31 mouse cellular contexts compared by ENCODE assay signal in genomic region chr16:65470650-65471049, GRCm38 (mm10). TPM values are rescaled to one million over a fixed set of nuclear protein-coding genes. Genes with fewer than 3 reads are reported as not detected.
DNase-seq lines count a peak whose midpoint lies in the region; ATAC-seq and TF ChIP-seq lines count a peak whose summit lies in the region.
"Had no signal": no experiment of that assay in that cellular context is flagged by ENCODE, and none has a peak within 500 bp of the region (broad histone marks: within the 10 kb centered on the region; RNA-seq: fewer than 3 reads in every experiment).

No protein-coding gene starts in this region.

- H3K4me3 ChIP-seq in bone marrow macrophage, adult 2 months (ENCODE audit: insufficient read depth, low read length) = no peak overlapping the region
- no peak overlapping the region for H3K4me3 ChIP-seq in intestine, embryonic 16.5 days (ENCODE audit: low read length)
- H3K4me3 ChIP-seq: embryonic facial prominence, embryonic 15.5 days; forebrain, embryonic 15.5 days; heart, adult 2 months; heart, embryonic 13.5 days; hindbrain, embryonic 13.5 days; limb, embryonic 12.5 days; midbrain, embryonic 12.5 days; stomach, embryonic 15.5 days had no signal

- H3K4me1 ChIP-seq in bone marrow macrophage, adult 2 months (ENCODE audit: control insufficient read depth, insufficient read depth, low read length) = peaks cover 17% of the 10 kb centered on the region
- no peaks in the 10 kb centered on the region for H3K4me1 ChIP-seq in intestine, embryonic 16.5 days (ENCODE audit: control insufficient read depth, insufficient read depth, low read length)
- H3K4me1 ChIP-seq: embryonic facial prominence, embryonic 15.5 days; forebrain, embryonic 15.5 days; heart, embryonic 13.5 days; hindbrain, embryonic 13.5 days; midbrain, embryonic 12.5 days; stomach, embryonic 15.5 days had no signal

- no peak for TF ChIP-seq CTCF in bone marrow macrophage, adult 2 months (IDR thresholded peaks at IDR 0.05; ENCODE audit: low read depth, low read length)

- no peaks in the 10 kb centered on the region for H3K9me3 ChIP-seq in intestine, embryonic 16.5 days (ENCODE audit: control insufficient read depth, low read length)
- H3K9me3 ChIP-seq: embryonic facial prominence, embryonic 15.5 days; forebrain, embryonic 15.5 days; heart, embryonic 13.5 days; hindbrain, embryonic 13.5 days; midbrain, embryonic 12.5 days; stomach, embryonic 15.5 days had no signal

- WGBS in intestine, embryonic 16.5 days = 60% methylated on average over 4 of the region's 4 CpGs

- ATAC-seq in intestine, embryonic 16.5 days = no peak
- ATAC-seq: CD4-positive, CD25-positive, alpha-beta regulatory T cell, adult 4 months; forebrain, embryonic 15.5 days; Patski had no signal

- intact Hi-C loops in heart, postnatal 10 days (cut with DNase I) = loop anchor here (1.0 kb wide), 1 partner anchor 562 kb away; no protein-coding TSS in a partner anchor

- no peaks in the 10 kb centered on the region for H3K27me3 ChIP-seq in intestine, embryonic 16.5 days (replicated peaks; ENCODE audit: control insufficient read depth, insufficient read depth, low read length)
- H3K27me3 ChIP-seq: embryonic facial prominence, embryonic 15.5 days; forebrain, embryonic 15.5 days; heart, embryonic 13.5 days; hindbrain, embryonic 13.5 days; limb, embryonic 12.5 days; midbrain, embryonic 12.5 days; stomach, embryonic 15.5 days had no signal

- no peaks in the 10 kb centered on the region for H3K36me3 ChIP-seq in intestine, embryonic 16.5 days (ENCODE audit: control insufficient read depth, insufficient read depth, low read length)
- H3K36me3 ChIP-seq: embryonic facial prominence, embryonic 15.5 days; forebrain, embryonic 15.5 days; heart, embryonic 13.5 days; hindbrain, embryonic 13.5 days; limb, embryonic 12.5 days; midbrain, embryonic 12.5 days; stomach, embryonic 15.5 days had no signal

- TF ChIP-seq POLR2A in bone marrow macrophage, adult 2 months (IDR thresholded peaks at IDR 0.05; ENCODE audit: borderline replicate concordance, low read depth, low read length) = no peak

- peak overlapping the region; percentile 92 for H3K27ac ChIP-seq in bone marrow macrophage, adult 2 months (ENCODE audit: insufficient read depth, low read depth, low read length)
- H3K27ac ChIP-seq in intestine, embryonic 16.5 days (ENCODE audit: low read length) = no peak overlapping the region
- H3K27ac ChIP-seq: embryonic facial prominence, embryonic 15.5 days; forebrain, embryonic 15.5 days; heart, adult 2 months; heart, embryonic 13.5 days; hindbrain, embryonic 13.5 days; liver, embryonic 14.5 days; midbrain, embryonic 12.5 days; stomach, embryonic 15.5 days had no signal

- no peak overlapping the region for H3K4me2 ChIP-seq in intestine, embryonic 16.5 days (ENCODE audit: low read depth, low read length)
- H3K4me2 ChIP-seq: embryonic facial prominence, embryonic 15.5 days; forebrain, embryonic 15.5 days; heart, embryonic 13.5 days; hindbrain, embryonic 13.5 days; limb, embryonic 12.5 days; lung, embryonic 14.5 days; midbrain, embryonic 12.5 days; stomach, embryonic 15.5 days had no signal

- peak; percentile 28 for DNase-seq in embryo, embryonic 10.5 days (ENCODE audit: low spot score)
- no peak for DNase-seq in embryo, embryonic 10 days (ENCODE audit: low spot score)
- DNase-seq in hindlimb bud, embryonic 11.5 days (ENCODE audit: extremely low spot score, low read depth, low spot score) = peak; percentile 26
- peak; percentile 25 for DNase-seq in mesoderm, embryonic 11.5 days (ENCODE audit: low read depth, low spot score)
- no peak for DNase-seq in heart, postnatal 10 days
- DNase-seq: adrenal gland, postnatal 10 days; cerebellum, adult 8-10 months; cerebellum, postnatal 36 days; gastrocnemius, postnatal 25 days; heart, adult 2 months; kidney, adult 9 months; kidney, postnatal 14 days; lung, embryonic 14.5 days; lung, postnatal 4 days; thymus, postnatal 25 days had no signal

- H3K9ac ChIP-seq in intestine, embryonic 16.5 days (ENCODE audit: low read depth, low read length) = no peak overlapping the region
- H3K9ac ChIP-seq: embryonic facial prominence, embryonic 15.5 days; forebrain, embryonic 15.5 days; heart, embryonic 13.5 days; hindbrain, embryonic 13.5 days; limb, embryonic 12.5 days; liver, embryonic 14.5 days; lung, embryonic 14.5 days; midbrain, embryonic 12.5 days; stomach, embryonic 15.5 days had no signal

RNA-seq across cellular contexts. Expression of gene Pou1f1, which starts 49.7 kb away (rescaled TPM):
- polyA plus RNA-seq in bone marrow macrophage, adult 2 months (2012; ENCODE audit: insufficient read depth, insufficient read length, missing spikeins) = not detected in 2 replicates
- not detected in 2 replicates for polyA plus RNA-seq in intestine, embryonic 16.5 days (2015; fragmentation: Nextera tagmentation; extraction: Ambion mirVana)
- total RNA-seq in heart, postnatal 10 days (2021) = not detected
- total RNA-seq: adrenal gland, postnatal 10 days; gastrocnemius, postnatal 25 days; heart, adult 2 months; heart, postnatal 25 days; layer of hippocampus, adult 18-20 months; layer of hippocampus, postnatal 14 days; monocyte, adult 5-6 weeks had no signal
- polyA plus RNA-seq: CD4-positive, CD25-positive, alpha-beta regulatory T cell, adult 4 months; embryonic facial prominence, embryonic 15.5 days; forebrain, embryonic 15.5 days; heart, adult 2 months; heart, embryonic 13.5 days; limb, embryonic 12.5 days; liver, embryonic 14.5 days; lung, embryonic 14.5 days; midbrain, embryonic 12.5 days; Patski; stomach, embryonic 15.5 days had no signal

Comparison
In these comparisons a context has a peak if more than half of its experiments do, and no peak if none do; other contexts are left out.
1. DNase-seq: peak in embryo, embryonic 10.5 days (single experiment), hindlimb bud, embryonic 11.5 days (single experiment) and mesoderm, embryonic 11.5 days (single experiment); none in embryo, embryonic 10 days (single experiment) and heart, postnatal 10 days (0 of 2).